Mouse (Mus musculus): ENCODE results near the gene B4gat1. TPM values are rescaled to one million over a fixed set of nuclear protein-coding genes. Genes with fewer than 3 reads are reported as not detected.
"Not testable (repeated sequence)": the region's sequence is repeated elsewhere in the genome, so short reads cannot be mapped to it uniquely, and the experiment has no call there.

Gene B4gat1
- polyA plus RNA-seq, 1 experiment, result 5.9 TPM

DNA sequence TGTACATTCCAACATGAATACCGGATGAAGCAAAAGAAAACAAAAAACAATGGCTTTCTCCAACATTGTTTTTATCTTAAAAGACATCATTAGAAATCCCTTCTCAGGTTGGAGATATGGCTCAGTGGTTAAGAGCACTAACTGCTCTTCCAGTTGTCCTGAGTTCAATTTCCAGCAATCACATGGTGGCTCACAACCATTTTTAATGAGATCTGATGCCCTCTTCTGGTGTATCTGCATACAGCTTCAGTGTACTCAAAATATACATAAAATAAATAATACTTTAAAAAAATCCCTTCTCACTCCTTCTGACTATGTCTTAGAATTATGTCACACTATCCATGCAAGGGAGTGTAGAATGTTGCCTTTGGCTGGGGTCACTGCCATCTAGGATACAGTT lies 40.7 kb downstream of the B4gat1 start:
- TF ChIP-seq POLR2A (IDR thresholded peaks at IDR 0.05; ENCODE audit: borderline replicate concordance, control insufficient read depth, low read depth, low read length) (no peak), CTCF (IDR thresholded peaks at IDR 0.05; ENCODE audit: control insufficient read depth, insufficient read depth, low read length) (no peak)
- WGBS, result 79% methylated on average over 1 of the region's 1 CpGs

GRCm38 (mm10) chr19:5082005-5082404 lies 43.4 kb downstream of the B4gat1 start:
- 53% methylated on average over 18 of the region's 18 CpGs for WGBS
- H3K4me3 ChIP-seq (replicated peaks; ENCODE audit: control insufficient read depth, low read depth, low read length), result no peak overlapping the region
- H3K27ac ChIP-seq (ENCODE audit: control insufficient read depth, insufficient read depth, low read depth, low read length, poor library complexity), result no peak overlapping the region
- H3K4me1 ChIP-seq (ENCODE audit: control insufficient read depth, insufficient read depth, low read length), result peaks cover 1% of the 10 kb centered on the region
- TF ChIP-seq POLR2A (IDR thresholded peaks at IDR 0.05; ENCODE audit: borderline replicate concordance, control insufficient read depth, low read depth, low read length), result no peak
- no peak for TF ChIP-seq CTCF (IDR thresholded peaks at IDR 0.05; ENCODE audit: control insufficient read depth, insufficient read depth, low read length)

More for the DNA sequence above, 40.7 kb downstream of the B4gat1 start:
- H3K27ac ChIP-seq (ENCODE audit: control insufficient read depth, insufficient read depth, low read depth, low read length, poor library complexity), result no peak overlapping the region
- H3K4me1 ChIP-seq (ENCODE audit: control insufficient read depth, insufficient read depth, low read length), result no peaks in the 10 kb centered on the region
- H3K4me3 ChIP-seq (replicated peaks; ENCODE audit: control insufficient read depth, low read depth, low read length), result no peak overlapping the region

GRCm38 (mm10) chr19:5082596-5082995 lies 44.0 kb downstream of the B4gat1 start:
- Histone ChIP-seq H3K4me1 (ENCODE audit: control insufficient read depth, insufficient read depth, low read length) (peaks cover 2% of the 10 kb centered on the region), H3K27ac (ENCODE audit: control insufficient read depth, insufficient read depth, low read depth, low read length, poor library complexity) (no peak overlapping the region; the same call in 1 of the 2 replicates), H3K4me3 (replicated peaks; ENCODE audit: control insufficient read depth, low read depth, low read length) (no peak overlapping the region)
- 62% methylated on average over 24 of the region's 24 CpGs for WGBS
- TF ChIP-seq POLR2A (IDR thresholded peaks at IDR 0.05; ENCODE audit: borderline replicate concordance, control insufficient read depth, low read depth, low read length) (no peak), CTCF (IDR thresholded peaks at IDR 0.05; ENCODE audit: control insufficient read depth, insufficient read depth, low read length) (no peak)

- Histone ChIP-seq H3K4me3 (replicated peaks; ENCODE audit: control insufficient read depth, low read depth, low read length) (peak overlapping the region; percentile 26), H3K27ac (ENCODE audit: control insufficient read depth, insufficient read depth, low read depth, low read length, poor library complexity) (no peak overlapping the region), H3K4me1 (ENCODE audit: control insufficient read depth, insufficient read depth, low read length) (peaks cover 4% of the 10 kb centered on the region)
- no peak for TF ChIP-seq POLR2A (IDR thresholded peaks at IDR 0.05; ENCODE audit: borderline replicate concordance, control insufficient read depth, low read depth, low read length)
- no peak for TF ChIP-seq CTCF (IDR thresholded peaks at IDR 0.05; ENCODE audit: control insufficient read depth, insufficient read depth, low read length)
- 54% methylated on average over 3 of the region's 3 CpGs for WGBS
Observed at GRCm38 (mm10) chr19:5083961-5084833, 45.6 kb downstream of the B4gat1 start.

DNA sequence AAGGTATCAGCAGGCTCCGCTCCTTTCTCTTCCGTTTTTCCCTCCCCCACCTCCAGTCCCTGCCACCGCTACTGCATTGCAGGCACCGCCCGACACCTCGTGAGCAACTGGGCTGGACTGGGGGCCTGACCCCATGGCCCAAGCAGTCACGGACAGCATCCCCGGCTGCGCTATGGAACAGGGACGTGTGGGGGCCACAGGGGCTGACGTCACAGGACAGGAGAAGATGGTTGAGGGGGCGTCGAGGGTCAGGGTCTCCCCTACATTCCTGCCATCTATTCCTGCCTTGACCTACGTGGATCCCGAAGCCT lies 46.2 kb downstream of the B4gat1 start:
- H3K27ac ChIP-seq (ENCODE audit: control insufficient read depth, insufficient read depth, low read depth, low read length, poor library complexity), result no peak overlapping the region
- TF ChIP-seq CTCF (IDR thresholded peaks at IDR 0.05; ENCODE audit: control insufficient read depth, insufficient read depth, low read length), result no peak
- no peak for TF ChIP-seq POLR2A (IDR thresholded peaks at IDR 0.05; ENCODE audit: borderline replicate concordance, control insufficient read depth, low read depth, low read length)
- peaks cover 4% of the 10 kb centered on the region for H3K4me1 ChIP-seq (ENCODE audit: control insufficient read depth, insufficient read depth, low read length)
- H3K4me3 ChIP-seq (replicated peaks; ENCODE audit: control insufficient read depth, low read depth, low read length), result no peak overlapping the region
- WGBS, result 9% methylated on average over 15 of the region's 15 CpGs

- H3K27ac ChIP-seq (ENCODE audit: control insufficient read depth, insufficient read depth, low read depth, low read length, poor library complexity), result no peak within 1 kb of the TSS
- peak within 1 kb of the TSS; percentile 5 for H3K4me3 ChIP-seq (replicated peaks; ENCODE audit: control insufficient read depth, low read depth, low read length)
- whole genome bisulfite sequencing, result under 1% methylated on average over 60 of the region's 69 CpGs
- peaks cover 4% of the 10 kb centered on the region for H3K4me1 ChIP-seq (ENCODE audit: control insufficient read depth, insufficient read depth, low read length)
- no peak for TF ChIP-seq POLR2A (IDR thresholded peaks at IDR 0.05; ENCODE audit: borderline replicate concordance, control insufficient read depth, low read depth, low read length)
- TF ChIP-seq CTCF (IDR thresholded peaks at IDR 0.05; ENCODE audit: control insufficient read depth, insufficient read depth, low read length), result no peak
Observed at GRCm38 (mm10) chr19:5085145-5085863, 46.7 kb downstream of the B4gat1 start, which contains the start of gene Tmem151a. Gene Tmem151a (minus strand): TSS chr19:5085531.

GRCm38 (mm10) chr19:5086533-5086932 lies 47.9 kb downstream of the B4gat1 start:
- not testable (repeated sequence) for H3K4me3 ChIP-seq (replicated peaks; ENCODE audit: control insufficient read depth, low read depth, low read length); H3K27ac ChIP-seq (ENCODE audit: control insufficient read depth, insufficient read depth, low read depth, low read length, poor library complexity); H3K4me1 ChIP-seq (ENCODE audit: control insufficient read depth, insufficient read depth, low read length)
- 56% methylated on average over 4 of the region's 4 CpGs for WGBS

DNA sequence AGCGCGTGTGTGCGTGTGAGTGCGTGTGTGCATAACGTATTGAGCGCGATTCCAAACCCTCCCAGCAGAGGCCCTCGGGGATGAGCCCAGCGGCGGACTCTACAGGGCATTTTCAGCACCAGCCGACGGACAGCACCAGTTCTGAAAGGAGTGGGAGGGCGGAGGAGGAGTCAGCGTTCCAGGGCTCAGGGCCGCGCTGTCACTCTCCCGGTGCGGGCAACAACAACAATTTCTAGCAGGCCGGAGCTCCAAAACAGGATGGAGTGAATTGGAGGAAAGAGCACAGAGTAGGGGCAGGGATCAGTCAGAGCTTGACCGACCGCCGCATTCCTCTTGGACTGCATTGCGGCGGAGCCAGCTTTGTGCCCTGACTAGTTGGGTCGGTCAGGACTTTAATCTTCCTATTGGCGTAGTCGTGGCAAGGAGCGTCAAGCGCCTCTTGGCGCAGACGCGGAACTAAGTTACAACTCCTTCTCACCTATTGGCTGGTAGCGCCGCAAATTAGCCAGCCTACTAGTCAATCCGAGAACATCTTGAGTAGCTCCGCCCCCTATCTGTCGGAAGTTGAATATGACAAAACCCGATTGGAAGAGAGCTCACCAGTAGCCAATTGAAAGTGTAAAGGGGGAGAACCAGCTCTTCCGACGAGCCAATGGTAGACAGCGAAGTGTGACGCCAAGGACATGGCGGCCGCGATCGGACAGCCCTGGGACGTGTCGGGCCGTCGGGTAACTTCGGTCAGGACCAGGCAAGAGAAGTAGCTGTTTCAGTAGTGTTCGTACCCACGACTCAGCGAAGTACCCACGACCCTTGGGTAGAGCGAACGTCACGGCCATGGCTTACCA lies 49.5 kb downstream of the B4gat1 start, which contains the start of gene Yif1a:
Gene Yif1a, plus strand, starts transcription at position 655 of the 845 bp plus-strand sequence.
- WGBS, result under 1% methylated on average over 58 of the region's 58 CpGs
- peak within 1 kb of the TSS; percentile 74 for H3K27ac ChIP-seq (ENCODE audit: control insufficient read depth, insufficient read depth, low read depth, low read length, poor library complexity)

More for the DNA sequence above, 49.5 kb downstream of the B4gat1 start, which contains the start of gene Yif1a:
- TF ChIP-seq CTCF (IDR thresholded peaks at IDR 0.05; ENCODE audit: control insufficient read depth, insufficient read depth, low read length), result peak; percentile 43; the same call in 1 of the 2 replicates
- peak; percentile 84; the same call in 1 of the 2 replicates for TF ChIP-seq POLR2A (IDR thresholded peaks at IDR 0.05; ENCODE audit: borderline replicate concordance, control insufficient read depth, low read depth, low read length)
- H3K4me1 ChIP-seq (ENCODE audit: control insufficient read depth, insufficient read depth, low read length), result peaks cover 4% of the 10 kb centered on the region
- H3K4me3 ChIP-seq (replicated peaks; ENCODE audit: control insufficient read depth, low read depth, low read length), result peak within 1 kb of the TSS; percentile 96
